In the genomic region with DNA sequence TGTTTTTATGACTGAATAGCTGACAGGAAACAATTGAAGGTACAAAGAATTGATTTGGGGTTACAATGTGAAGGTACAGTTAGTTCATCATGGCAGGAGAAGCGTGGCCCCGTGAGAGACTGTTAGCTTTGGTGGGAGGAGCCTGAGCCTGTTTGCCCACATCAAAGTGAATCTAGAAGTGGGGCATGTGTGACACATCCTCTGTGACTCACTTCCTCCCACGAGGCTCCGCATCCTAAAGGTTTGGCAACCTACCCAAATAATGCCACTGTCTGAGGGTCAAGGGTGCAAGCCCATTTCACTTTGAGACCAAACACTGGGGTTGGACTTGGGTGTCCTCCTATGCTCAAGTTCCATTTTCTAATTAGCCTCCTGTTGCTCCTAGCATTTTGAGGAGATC, we compare ENCODE assay signal across 12 mouse cellular contexts. TPM values are rescaled to one million over a fixed set of nuclear protein-coding genes. Genes with fewer than 3 reads are reported as not detected.
DNase-seq lines count a peak whose midpoint lies in the region; ATAC-seq lines count a peak whose summit lies in the region.
"Had no signal": no experiment of that assay in that cellular context is flagged by ENCODE, and none has a peak within 500 bp of the region (broad histone marks: within the 10 kb centered on the region; RNA-seq: fewer than 3 reads in every experiment).

No protein-coding gene starts in this region.

- H3K36me3 ChIP-seq in liver, embryonic 13.5 days: no peaks in the 10 kb centered on the region
- H3K36me3 ChIP-seq in kidney, embryonic 14.5 days (ENCODE audit: control insufficient read depth, insufficient read depth, low read length): no peaks in the 10 kb centered on the region
- H3K36me3 ChIP-seq: limb, embryonic 10.5 days had no signal

- WGBS in liver, embryonic 13.5 days (ENCODE audit: insufficient replicate concordance): 18% methylated on average over 4 of the region's 4 CpGs
- WGBS in kidney, embryonic 14.5 days: 56% methylated on average over 4 of the region's 4 CpGs

- no peaks in the 10 kb centered on the region for H3K27me3 ChIP-seq in liver, embryonic 13.5 days
- no peaks in the 10 kb centered on the region for H3K27me3 ChIP-seq in kidney, embryonic 14.5 days (ENCODE audit: control insufficient read depth, insufficient read depth, low read length)
- H3K27me3 ChIP-seq: forebrain, embryonic 13.5 days; hindbrain, embryonic 15.5 days had no signal

- no peak overlapping the region for H3K4me3 ChIP-seq in liver, embryonic 13.5 days (replicated peaks)
- H3K4me3 ChIP-seq in kidney, embryonic 14.5 days (ENCODE audit: low read length): no peak overlapping the region
- H3K4me3 ChIP-seq: forebrain, embryonic 13.5 days; hindbrain, embryonic 15.5 days; limb, embryonic 10.5 days had no signal

- H3K4me2 ChIP-seq in liver, embryonic 13.5 days: no peak overlapping the region
- no peak overlapping the region for H3K4me2 ChIP-seq in kidney, embryonic 14.5 days (replicated peaks; ENCODE audit: low read depth, low read length)
- H3K4me2 ChIP-seq: forebrain, embryonic 13.5 days; hindbrain, embryonic 15.5 days; midbrain, embryonic 11.5 days had no signal

- ATAC-seq in liver, embryonic 13.5 days (ENCODE audit: low read depth): peak; percentile 45; the same call in 1 of the 2 replicates
- no peak for ATAC-seq in kidney, embryonic 14.5 days (ENCODE audit: low FRiP score, low TSS enrichment)
- ATAC-seq: forebrain, embryonic 13.5 days had no signal

- no peaks in the 10 kb centered on the region for H3K9me3 ChIP-seq in liver, embryonic 13.5 days (replicated peaks)
- H3K9me3 ChIP-seq in kidney, embryonic 14.5 days (ENCODE audit: control insufficient read depth, low read length): no peaks in the 10 kb centered on the region
- H3K9me3 ChIP-seq: forebrain, embryonic 13.5 days; hindbrain, embryonic 15.5 days; limb, embryonic 10.5 days had no signal

- DNase-seq in lung, postnatal 10 days: peak; percentile 14
- DNase-seq in lung, postnatal 14 days: no peak
- DNase-seq in NIH3T3 (ENCODE audit: low read depth): peak; percentile 25
- no peak for DNase-seq in liver, embryonic 13.5 days
- DNase-seq in thymus, postnatal 14 days: peak; percentile 84
- no peak for DNase-seq in testis, postnatal 14 days (ENCODE audit: low spot score)
- DNase-seq in layer of hippocampus, adult 9-10 months (ENCODE audit: low spot score): no peak

- no peaks in the 10 kb centered on the region for H3K4me1 ChIP-seq in liver, embryonic 13.5 days (replicated peaks)
- no peaks in the 10 kb centered on the region for H3K4me1 ChIP-seq in kidney, embryonic 14.5 days (ENCODE audit: control insufficient read depth, insufficient read depth, low read length)
- H3K4me1 ChIP-seq: forebrain, embryonic 13.5 days; hindbrain, embryonic 15.5 days had no signal

- no peak overlapping the region for H3K9ac ChIP-seq in liver, embryonic 13.5 days
- H3K9ac ChIP-seq in kidney, embryonic 14.5 days (ENCODE audit: low read depth, low read length): no peak overlapping the region
- H3K9ac ChIP-seq: forebrain, embryonic 13.5 days; hindbrain, embryonic 15.5 days had no signal

- no peak overlapping the region for H3K27ac ChIP-seq in liver, embryonic 13.5 days
- H3K27ac ChIP-seq in kidney, embryonic 14.5 days (ENCODE audit: low read depth, low read length): no peak overlapping the region
- H3K27ac ChIP-seq: forebrain, embryonic 13.5 days; hindbrain, embryonic 15.5 days; limb, embryonic 10.5 days had no signal

RNA-seq across cellular contexts. Expression of a gene that starts 43.1 kb away (rescaled TPM):
- polyA plus RNA-seq in liver, embryonic 13.5 days (2015; fragmentation: Nextera tagmentation; extraction: Ambion mirVana): not detected in 2 replicates
- polyA plus RNA-seq in kidney, embryonic 14.5 days (2014; fragmentation: Nextera tagmentation; extraction: Ambion mirVana): not detected in 2 replicates
- polyA plus RNA-seq: forebrain, embryonic 13.5 days; limb, embryonic 10.5 days; midbrain, embryonic 11.5 days had no signal

RNA-seq across cellular contexts. Expression of a gene that starts 52.4 kb away (rescaled TPM):
- polyA plus RNA-seq in liver, embryonic 13.5 days (2015; fragmentation: Nextera tagmentation; extraction: Ambion mirVana): 52.9 and 56.9 TPM in 2 replicates
- 2.5 and 3.3 TPM in 2 replicates for polyA plus RNA-seq in kidney, embryonic 14.5 days (2014; fragmentation: Nextera tagmentation; extraction: Ambion mirVana)

Comparison
In these comparisons a context has a peak if more than half of its experiments do, and no peak if none do; other contexts are left out.
1. DNase-seq: peak in lung, postnatal 10 days (single experiment), NIH3T3 (single experiment) and thymus, postnatal 14 days (single experiment); none in lung, postnatal 14 days (single experiment), liver, embryonic 13.5 days (single experiment), testis, postnatal 14 days (single experiment) and layer of hippocampus, adult 9-10 months (single experiment).
2. RNA of a gene that starts 52.4 kb away (polyA plus RNA-seq): 52.9 to 56.9 TPM in liver, embryonic 13.5 days; 2.5 to 3.3 TPM in kidney, embryonic 14.5 days; every median in the first group is over 10 times any median in the second.